9 mouse cellular contexts compared by ENCODE assay signal in genomic region chr13:30786235-30787035, GRCm38 (mm10). TPM values are rescaled to one million over a fixed set of nuclear protein-coding genes. Genes with fewer than 3 reads are reported as not detected.
A peak's percentile ranks its signal among the peaks of the same experiment; 100 is the strongest.
DNase-seq lines count a peak whose midpoint lies in the region; ATAC-seq lines count a peak whose summit lies in the region.
"Had no signal": no experiment of that assay in that cellular context is flagged by ENCODE, and none has a peak within 500 bp of the region (broad histone marks: within the 10 kb centered on the region; RNA-seq: fewer than 3 reads in every experiment).

No protein-coding gene starts in this region.

- ATAC-seq in liver, embryonic 11.5 days (replicated peaks; ENCODE audit: low FRiP score) = no peak

- H3K4me1 ChIP-seq in liver, embryonic 11.5 days (replicated peaks; ENCODE audit: control insufficient read depth, insufficient read depth, low read length) = no peaks in the 10 kb centered on the region

- no peak overlapping the region for H3K4me2 ChIP-seq in liver, embryonic 11.5 days
- H3K4me2 ChIP-seq: lung, embryonic 14.5 days had no signal

- no peaks in the 10 kb centered on the region for H3K27me3 ChIP-seq in liver, embryonic 11.5 days (replicated peaks; ENCODE audit: control insufficient read depth, insufficient read depth, low read length)

- no peak overlapping the region for H3K27ac ChIP-seq in liver, embryonic 11.5 days (ENCODE audit: low read depth, low read length)

- no peak overlapping the region for H3K4me3 ChIP-seq in liver, embryonic 11.5 days (ENCODE audit: low read depth, low read length)

- no peaks in the 10 kb centered on the region for H3K36me3 ChIP-seq in liver, embryonic 11.5 days (ENCODE audit: control insufficient read depth, insufficient read depth, low read length)

- no peaks in the 10 kb centered on the region for H3K9me3 ChIP-seq in liver, embryonic 11.5 days (ENCODE audit: control insufficient read depth, low read length)

- peak; percentile 93 for DNase-seq in heart, adult 11 months
- no peak for DNase-seq in heart, adult 8-10 months (ENCODE audit: low spot score)
- peak; percentile 92 for DNase-seq in brain, adult 2 months (ENCODE audit: low read depth, low spot score)
- peak; percentile 83 for DNase-seq in layer of hippocampus, adult 9-11 months
- peak; percentile 56 for DNase-seq in right cerebral cortex, postnatal 14 days
- DNase-seq in liver, embryonic 11.5 days (ENCODE audit: low spot score) = no peak
- DNase-seq in ovary, postnatal 36 days (ENCODE audit: low spot score) = no peak
- DNase-seq in urinary bladder, postnatal 14 days (ENCODE audit: low spot score) = no peak
- DNase-seq: lung, embryonic 14.5 days had no signal

- WGBS in liver, embryonic 11.5 days = 61% methylated on average over 5 of the region's 5 CpGs

- no peak overlapping the region for H3K9ac ChIP-seq in liver, embryonic 11.5 days (ENCODE audit: low read depth, low read length)
- H3K9ac ChIP-seq: lung, embryonic 14.5 days had no signal

RNA-seq across cellular contexts. Expression of gene Irf4, which starts 37.4 kb away (rescaled TPM):
- 1 to 10 TPM in 3 of 4 experiments, under 1 TPM in 1; 0.88 to 1.9 (median 1.3) TPM for total RNA-seq in heart, adult 8-10 months (2022)
- 0.14 TPM in 1 of 2 replicates, not detected in the other for polyA plus RNA-seq in liver, embryonic 11.5 days (2014; fragmentation: Nextera tagmentation; extraction: Ambion mirVana)

Comparison
In these comparisons a context has a peak if more than half of its experiments do, and no peak if none do; other contexts are left out.
1. DNase-seq: peak in heart, adult 11 months (single experiment), brain, adult 2 months (single experiment), layer of hippocampus, adult 9-11 months (single experiment) and right cerebral cortex, postnatal 14 days (single experiment); none in heart, adult 8-10 months (single experiment), liver, embryonic 11.5 days (single experiment), ovary, postnatal 36 days (single experiment) and urinary bladder, postnatal 14 days (single experiment).